Mouse (Mus musculus) hindbrain, embryonic 15.5 days (tissue): ENCODE results near the gene Pex6. TPM values are rescaled to one million over a fixed set of nuclear protein-coding genes. Genes with fewer than 3 reads are reported as not detected.

ENCODE experiments used
- ATAC-seq: fragments of 200-750 bp; cut with Nextera tagmentation; 2 replicates; pipeline ENCODE4 v1.8.0; 2017; ENCODE audit warnings: low read depth, moderate number of reproducible peaks, moderate TSS enrichment; ENCODE audit not compliant: low FRiP score
- H3K27ac ChIP-seq: fragments of 300-500 bp; sonication (generic); replicated peaks from 2 replicates; pipeline ENCODE4 v1.5.1; 2015; ENCODE audit warnings: mild to moderate bottlenecking, inconsistent platforms
- H3K27me3 ChIP-seq: fragments of 300-500 bp; sonication (generic); 2 replicates; pipeline ENCODE4 v1.6.1; 2015; ENCODE audit warnings: control low read depth, inconsistent platforms
- H3K36me3 ChIP-seq: fragments of 300-500 bp; sonication (generic); 2 replicates; pipeline ENCODE4 v1.6.1; 2015; ENCODE audit warnings: control low read depth, inconsistent platforms
- H3K4me1 ChIP-seq: fragments of 300-500 bp; sonication (generic); replicated peaks from 2 replicates; pipeline ENCODE4 v1.6.1; 2015; ENCODE audit warnings: control low read depth, inconsistent platforms
- H3K4me2 ChIP-seq: fragments of 300-500 bp; sonication (generic); 2 replicates; pipeline ENCODE4 v1.6.1; 2015; ENCODE audit warnings: moderate library complexity, mild to moderate bottlenecking, inconsistent platforms
- H3K4me3 ChIP-seq: fragments of 300-500 bp; sonication (generic); 2 replicates; pipeline ENCODE4 v1.5.1; 2015; ENCODE audit warnings: mild to moderate bottlenecking, inconsistent platforms
- H3K9ac ChIP-seq: fragments of 300-500 bp; sonication (generic); 2 replicates; pipeline ENCODE4 v1.6.1; 2015; ENCODE audit warnings: inconsistent platforms
- H3K9me3 ChIP-seq: fragments of 300-500 bp; sonication (generic); 2 replicates; pipeline ENCODE4 v1.6.1; 2016; ENCODE audit warnings: control low read depth, inconsistent platforms
- WGBS: fragments of 180-500 bp; shearing (Covaris S2); methylation state at CpG from one replicate; pipeline ENCODE4 v1.1.7; 2015; 5-methylcytosine and 5-hydroxymethylcytosine counted together
- polyA plus RNA-seq: library from polyadenylated mRNA; unstranded; fragments of >200 nt; fragmentation: Nextera tagmentation; extraction: Ambion mirVana; gene quantifications from 2 replicates; pipeline ENCODE4 v1.2.1, GENCODE M21; 2015

The Pex6 gene
- polyA plus RNA-seq, 1 experiment from 2014 or later: 30.7 TPM

- Histone ChIP-seq H3K4me3 (peak overlapping the region; percentile 91), H3K4me2 (peak overlapping the region; percentile 92), H3K27me3 (no peaks in the 10 kb centered on the region), H3K27ac (peak overlapping the region; percentile 83), H3K4me1 (peaks cover 20% of the 10 kb centered on the region), H3K36me3 (peaks cover 27% of the 10 kb centered on the region), H3K9me3 (no peaks in the 10 kb centered on the region), H3K9ac (peak overlapping the region; percentile 81)
- ATAC-seq: peak; percentile 51
- 11% methylated on average over 5 of the region's 5 CpGs for WGBS
Observed at GRCm38 (mm10) chr17:46772038-46772403, 60.8 kb downstream of the Pex6 start.

- Histone ChIP-seq H3K4me3 (peak within 1 kb of the TSS; percentile 91), H3K4me2 (peak within 1 kb of the TSS; percentile 92), H3K9ac (peak within 1 kb of the TSS; percentile 81), H3K36me3 (peaks cover 33% of the 10 kb centered on the region), H3K27ac (peak within 1 kb of the TSS; percentile 83), H3K9me3 (no peaks in the 10 kb centered on the region), H3K4me1 (peaks cover 20% of the 10 kb centered on the region), H3K27me3 (no peaks in the 10 kb centered on the region)
- peak; percentile 95 for ATAC-seq
- WGBS: under 1% methylated on average over 50 of the region's 50 CpGs
Observed at GRCm38 (mm10) chr17:46772404-46773277, 61.4 kb downstream of the Pex6 start, which contains the start of gene 2310039H08Rik. 2310039H08Rik (plus strand) TSS chr17:46772635.

- H3K36me3 ChIP-seq: peaks cover 42% of the 10 kb centered on the region
- peak overlapping the region; percentile 91 for H3K4me3 ChIP-seq
- no peak for ATAC-seq
- peak overlapping the region; percentile 81 for H3K9ac ChIP-seq
- peaks cover 20% of the 10 kb centered on the region for H3K4me1 ChIP-seq
- H3K4me2 ChIP-seq: peak overlapping the region; percentile 92
- peak overlapping the region; percentile 83 for H3K27ac ChIP-seq
- 8% methylated on average over 19 of the region's 20 CpGs for WGBS
- no peaks in the 10 kb centered on the region for H3K27me3 ChIP-seq
- no peaks in the 10 kb centered on the region for H3K9me3 ChIP-seq
Observed at GRCm38 (mm10) chr17:46773278-46774130, 62.2 kb downstream of the Pex6 start.

- H3K9ac ChIP-seq: no peak overlapping the region
- no peaks in the 10 kb centered on the region for H3K27me3 ChIP-seq
- 48% methylated on average over 2 of the region's 2 CpGs for WGBS
- peak overlapping the region; percentile 92 for H3K4me2 ChIP-seq
- no peak overlapping the region for H3K4me3 ChIP-seq
- H3K9me3 ChIP-seq: no peaks in the 10 kb centered on the region
- H3K27ac ChIP-seq: no peak overlapping the region
- peaks cover 20% of the 10 kb centered on the region for H3K4me1 ChIP-seq
- peaks cover 48% of the 10 kb centered on the region for H3K36me3 ChIP-seq
- ATAC-seq: no peak
Observed at GRCm38 (mm10) chr17:46774131-46774472, 62.8 kb downstream of the Pex6 start.

- H3K9ac ChIP-seq: no peak overlapping the region
- no peaks in the 10 kb centered on the region for H3K9me3 ChIP-seq
- peaks cover 20% of the 10 kb centered on the region for H3K4me1 ChIP-seq
- no peaks in the 10 kb centered on the region for H3K27me3 ChIP-seq
- H3K4me3 ChIP-seq: no peak overlapping the region
- WGBS: 96% methylated on average over 9 of the region's 9 CpGs
- no peak overlapping the region for H3K27ac ChIP-seq
- H3K36me3 ChIP-seq: peaks cover 56% of the 10 kb centered on the region
- no peak overlapping the region for H3K4me2 ChIP-seq
- no peak for ATAC-seq
Observed at GRCm38 (mm10) chr17:46775070-46775469, 63.8 kb downstream of the Pex6 start.

Other genes starting within 250 kb of the Pex6 start
- 8.6 and 8.9 TPM in 2 replicates for gene Ttbk1, start 223.8 kb upstream of the Pex6 start, polyA plus RNA-seq
- 21.8 and 22.4 TPM in 2 replicates for gene Dnph1, start 214.8 kb upstream of the Pex6 start, polyA plus RNA-seq
- 21.0 and 26.5 TPM in 2 replicates for gene Cul9, start 165.1 kb upstream of the Pex6 start, polyA plus RNA-seq
- gene Srf, start 155.3 kb upstream of the Pex6 start, polyA plus RNA-seq: 2.7 and 4.5 TPM in 2 replicates
- 32.8 and 34.1 TPM in 2 replicates for gene Ptk7, start 82.0 kb upstream of the Pex6 start, polyA plus RNA-seq
- gene Klc4, start 65.4 kb upstream of the Pex6 start, polyA plus RNA-seq: 33.9 and 35.9 TPM in 2 replicates
- gene Mrpl2, start 65.2 kb upstream of the Pex6 start, polyA plus RNA-seq: 64.3 TPM in 2 replicates
- 38.4 and 43.8 TPM in 2 replicates for gene Cul7, start 61.1 kb upstream of the Pex6 start, polyA plus RNA-seq
- gene Rrp36, start 37.1 kb upstream of the Pex6 start, polyA plus RNA-seq: 53.0 TPM in 2 replicates
- gene Mea1, start 32.7 kb upstream of the Pex6 start, polyA plus RNA-seq: 291 and 302 TPM in 2 replicates
- 168 and 179 TPM in 2 replicates for gene Klhdc3, start 30.5 kb upstream of the Pex6 start, polyA plus RNA-seq
- 101 and 109 TPM in 2 replicates for gene Ppp2r5d, start 6.4 kb upstream of the Pex6 start, polyA plus RNA-seq
- 0.86 and 1.9 TPM in 2 replicates for gene Gnmt, start 17.7 kb downstream of the Pex6 start, polyA plus RNA-seq
- gene Cnpy3, start 40.8 kb downstream of the Pex6 start, polyA plus RNA-seq: 67.2 and 73.5 TPM in 2 replicates
- 0.19 and 0.45 TPM in 2 replicates for gene Ptcra, start 52.2 kb downstream of the Pex6 start, polyA plus RNA-seq
- 53.6 and 58.8 TPM in 2 replicates for gene 2310039H08Rik, start 61.2 kb downstream of the Pex6 start, polyA plus RNA-seq
- gene Rpl7l1, start 71.2 kb downstream of the Pex6 start, polyA plus RNA-seq: 82.2 and 87.9 TPM in 2 replicates
- 7.7 and 10.3 TPM in 2 replicates for gene Bicral, start 147.0 kb downstream of the Pex6 start, polyA plus RNA-seq
- 57.5 and 60.8 TPM in 2 replicates for gene Tbcc, start 179.2 kb downstream of the Pex6 start, polyA plus RNA-seq
- gene Prph2, start 199.0 kb downstream of the Pex6 start, polyA plus RNA-seq: 0.05 TPM in 1 of 2 replicates, not detected in the other